Mouse (Mus musculus) lung, postnatal 0 days (tissue): ENCODE measurements around the gene 6030445D17Rik.

Source experiments
- CTCF ChIP-seq: IDR thresholded peaks from 2 replicates; pipeline ENCODE4 v1.5.1; 2016; ENCODE audit warnings: antibody characterized with exemption, mild to moderate bottlenecking
- EP300 ChIP-seq: IDR thresholded peaks from 2 replicates; pipeline ENCODE4 v1.6.1; 2016; ENCODE audit warnings: antibody characterized with exemption, mild to moderate bottlenecking, control low read depth

DNA sequence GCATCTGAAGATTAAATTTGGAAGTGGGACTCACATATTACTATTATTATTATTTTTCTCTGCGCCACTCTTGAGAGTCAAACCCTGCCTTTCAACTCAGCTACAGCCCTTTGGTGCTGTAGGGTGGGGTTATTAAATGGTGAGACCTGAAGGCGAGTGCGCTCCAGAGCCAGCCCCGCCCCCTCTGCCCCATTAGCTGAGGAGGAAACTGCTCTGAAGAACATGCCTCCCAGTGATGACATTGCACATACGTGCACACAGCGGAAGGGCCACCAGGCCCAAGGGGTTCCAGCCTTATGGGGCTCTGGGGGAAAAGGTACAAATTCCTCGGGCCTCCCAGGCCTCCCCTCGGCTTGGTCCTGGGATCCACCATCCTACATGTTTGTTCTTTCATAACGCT, 46.6 kb upstream of the 6030445D17Rik start:
- TF ChIP-seq CTCF, result no peak
- TF ChIP-seq EP300, result no peak
